Mouse (Mus musculus): ENCODE data around the gene Dera. TPM values are rescaled to one million over a fixed set of nuclear protein-coding genes. Genes with fewer than 3 reads are reported as not detected.

The Dera gene
- polyA plus RNA-seq, 1 experiment from 2014 or later, result 67.1 TPM

DNA sequence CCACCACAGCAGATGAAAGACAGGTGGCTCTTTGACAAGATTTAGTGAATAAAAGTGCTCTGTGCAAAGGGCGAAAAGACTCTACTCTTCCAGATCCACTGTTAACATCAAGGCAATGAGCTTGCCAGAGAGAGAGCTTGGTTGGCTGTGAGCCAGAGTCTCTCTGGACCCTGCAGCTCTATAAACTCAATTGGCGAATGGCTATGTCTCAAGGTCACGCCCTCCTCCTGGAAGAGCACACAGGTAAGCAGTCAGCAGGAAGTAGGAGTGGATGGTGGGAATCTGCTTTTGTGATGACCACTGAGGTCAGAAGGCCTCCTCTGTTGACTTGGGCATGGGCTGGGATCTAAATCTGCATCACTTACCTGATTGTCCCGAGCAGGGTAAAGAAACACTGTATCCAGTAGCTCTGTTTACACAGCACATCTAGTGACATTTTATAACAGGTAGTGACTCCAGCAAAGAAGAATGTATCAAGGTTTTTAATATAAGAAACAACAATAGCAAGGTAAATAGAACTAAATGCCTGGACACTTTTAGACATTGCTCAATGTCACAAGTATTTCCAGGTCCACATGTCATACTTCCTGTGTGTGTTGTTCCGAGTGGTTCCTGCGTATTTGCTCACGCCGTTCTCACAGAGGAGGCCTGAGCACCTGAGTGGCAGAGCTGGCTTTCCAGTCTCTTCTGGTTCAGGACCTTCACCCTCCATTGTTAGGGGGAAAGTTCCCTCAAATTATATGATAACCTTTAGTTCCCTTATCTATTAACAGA lies 120.3 kb downstream of the Dera start:
- no peak overlapping the region for H3K4me3 ChIP-seq (ENCODE audit: low read depth, low read length)
- H3K27me3 ChIP-seq (replicated peaks; ENCODE audit: control insufficient read depth, insufficient read depth, low read length), result no peaks in the 10 kb centered on the region
- 73% methylated on average over 8 of the region's 8 CpGs for WGBS
- DNase-seq (ENCODE audit: low spot score) (no peak), ATAC-seq (replicated peaks; ENCODE audit: low FRiP score, low TSS enrichment, low read depth) (peak; percentile 58; the same call in 1 of the 2 replicates)
- H3K9ac ChIP-seq (ENCODE audit: low read length), result no peak overlapping the region
- H3K4me2 ChIP-seq (ENCODE audit: low read length), result no peak overlapping the region
- no peaks in the 10 kb centered on the region for H3K36me3 ChIP-seq (ENCODE audit: control insufficient read depth, insufficient read depth, low read length)
- no peak overlapping the region for H3K27ac ChIP-seq (ENCODE audit: low read depth)
- no peaks in the 10 kb centered on the region for H3K4me1 ChIP-seq (replicated peaks; ENCODE audit: control insufficient read depth, insufficient read depth, low read length)
- H3K9me3 ChIP-seq (ENCODE audit: control insufficient read depth, low read length), result no peaks in the 10 kb centered on the region

DNA sequence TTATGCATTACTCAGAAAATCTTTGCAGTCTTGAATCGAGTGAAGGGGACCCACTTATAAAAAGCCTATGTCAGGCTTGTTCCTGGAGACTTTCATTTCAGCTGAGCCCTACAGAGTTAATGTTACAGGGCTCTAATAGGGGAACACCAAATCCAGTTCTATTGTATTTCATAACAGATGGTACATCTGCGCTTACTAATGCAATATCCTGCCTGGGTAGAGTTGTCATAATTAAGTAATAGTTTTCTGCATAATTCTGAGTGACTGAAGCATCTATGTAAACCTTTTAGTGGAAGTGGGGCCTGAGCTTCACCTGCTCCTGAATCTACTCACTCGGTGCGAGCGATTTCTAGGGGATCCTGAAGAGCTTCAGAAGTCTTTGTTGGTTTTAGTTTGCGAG lies 131.3 kb downstream of the Dera start:
- Histone ChIP-seq H3K4me1 (replicated peaks; ENCODE audit: control insufficient read depth, insufficient read depth, low read length) (no peaks in the 10 kb centered on the region), H3K36me3 (ENCODE audit: control insufficient read depth, insufficient read depth, low read length) (no peaks in the 10 kb centered on the region), H3K4me2 (ENCODE audit: low read length) (no peak overlapping the region), H3K27ac (ENCODE audit: low read depth) (no peak overlapping the region), H3K27me3 (replicated peaks; ENCODE audit: control insufficient read depth, insufficient read depth, low read length) (no peaks in the 10 kb centered on the region), H3K4me3 (ENCODE audit: low read depth, low read length) (no peak overlapping the region), H3K9ac (ENCODE audit: low read length) (no peak overlapping the region), H3K9me3 (ENCODE audit: control insufficient read depth, low read length) (peaks cover 3% of the 10 kb centered on the region; the same call in 1 of the 2 replicates)
- WGBS, result 82% methylated on average over 6 of the region's 6 CpGs
- DNase-seq (ENCODE audit: low spot score) (no peak), ATAC-seq (replicated peaks; ENCODE audit: low FRiP score, low TSS enrichment, low read depth) (no peak)

DNA sequence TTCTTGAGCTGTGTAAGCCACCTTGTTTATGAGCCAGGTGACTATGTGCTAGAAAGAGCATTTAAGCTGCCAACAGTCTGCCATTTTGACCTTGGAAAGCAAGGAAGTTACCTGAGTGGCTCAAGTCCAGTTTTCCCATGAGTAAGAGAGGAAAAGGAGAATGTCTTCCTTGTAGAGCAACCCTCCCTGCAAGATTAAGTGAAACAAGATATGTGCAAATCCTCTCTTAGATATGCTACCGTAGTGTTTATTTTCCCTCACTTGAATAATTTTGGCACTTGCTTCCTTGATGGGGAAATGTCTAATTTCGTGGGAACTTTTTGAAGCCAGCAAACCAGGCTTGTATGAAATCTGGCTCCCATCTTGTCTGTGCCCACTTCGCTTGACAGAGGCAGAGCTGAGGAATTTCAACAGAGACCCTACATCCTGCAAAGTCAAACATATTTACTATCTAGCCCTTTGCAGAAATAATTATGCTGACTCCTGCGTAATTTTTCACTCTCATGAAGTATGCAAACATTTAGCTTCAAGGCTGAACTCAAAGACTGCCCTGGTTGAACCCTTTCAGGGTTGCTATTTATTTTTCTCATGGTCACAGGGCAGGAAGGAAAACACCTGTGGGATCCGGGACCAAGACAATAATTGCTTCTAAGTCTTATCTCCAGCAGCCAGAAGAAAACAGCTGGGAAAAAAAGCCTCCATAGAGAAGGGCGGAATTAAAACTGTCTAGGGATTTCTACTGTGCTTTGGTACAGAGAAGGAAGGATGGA lies 132.0 kb downstream of the Dera start:
- Histone ChIP-seq H3K4me1 (replicated peaks; ENCODE audit: control insufficient read depth, insufficient read depth, low read length) (no peaks in the 10 kb centered on the region), H3K9ac (ENCODE audit: low read length) (no peak overlapping the region), H3K27me3 (replicated peaks; ENCODE audit: control insufficient read depth, insufficient read depth, low read length) (no peaks in the 10 kb centered on the region), H3K4me2 (ENCODE audit: low read length) (no peak overlapping the region), H3K9me3 (ENCODE audit: control insufficient read depth, low read length) (peaks cover 3% of the 10 kb centered on the region; the same call in 1 of the 2 replicates), H3K4me3 (ENCODE audit: low read depth, low read length) (no peak overlapping the region), H3K27ac (ENCODE audit: low read depth) (no peak overlapping the region), H3K36me3 (ENCODE audit: control insufficient read depth, insufficient read depth, low read length) (no peaks in the 10 kb centered on the region)
- ATAC-seq (replicated peaks; ENCODE audit: low FRiP score, low TSS enrichment, low read depth), result no peak
- no peak for DNase-seq (ENCODE audit: low spot score)
- 31% methylated on average over 6 of the region's 6 CpGs for WGBS

DNA sequence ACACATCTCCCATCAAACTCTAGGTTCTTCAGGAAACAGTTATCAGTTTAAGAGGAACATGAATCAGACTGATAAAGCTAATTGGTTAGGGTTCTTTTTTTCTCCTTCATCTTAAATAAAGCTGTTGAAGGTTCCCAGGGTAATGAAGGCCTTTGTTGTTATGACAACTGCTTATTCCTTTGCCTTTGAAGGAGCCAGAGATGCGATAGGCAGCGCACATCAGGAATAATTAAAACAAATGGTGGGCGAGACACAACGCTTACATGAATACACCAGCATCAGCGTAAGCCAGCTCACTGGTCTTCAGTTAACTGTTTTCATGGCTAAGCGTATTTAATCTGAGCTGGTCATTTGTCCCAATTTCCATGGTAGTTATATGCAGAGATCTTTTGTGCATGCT lies 132.9 kb downstream of the Dera start:
- Histone ChIP-seq H3K27me3 (replicated peaks; ENCODE audit: control insufficient read depth, insufficient read depth, low read length) (no peaks in the 10 kb centered on the region), H3K9me3 (ENCODE audit: control insufficient read depth, low read length) (peaks cover 3% of the 10 kb centered on the region; the same call in 1 of the 2 replicates), H3K27ac (ENCODE audit: low read depth) (no peak overlapping the region), H3K9ac (ENCODE audit: low read length) (no peak overlapping the region), H3K4me2 (ENCODE audit: low read length) (no peak overlapping the region), H3K36me3 (ENCODE audit: control insufficient read depth, insufficient read depth, low read length) (no peaks in the 10 kb centered on the region), H3K4me1 (replicated peaks; ENCODE audit: control insufficient read depth, insufficient read depth, low read length) (no peaks in the 10 kb centered on the region), H3K4me3 (ENCODE audit: low read depth, low read length) (no peak overlapping the region)
- DNase-seq (ENCODE audit: low spot score) (no peak), ATAC-seq (replicated peaks; ENCODE audit: low FRiP score, low TSS enrichment, low read depth) (no peak)
- WGBS, result 82% methylated on average over 6 of the region's 6 CpGs

DNA sequence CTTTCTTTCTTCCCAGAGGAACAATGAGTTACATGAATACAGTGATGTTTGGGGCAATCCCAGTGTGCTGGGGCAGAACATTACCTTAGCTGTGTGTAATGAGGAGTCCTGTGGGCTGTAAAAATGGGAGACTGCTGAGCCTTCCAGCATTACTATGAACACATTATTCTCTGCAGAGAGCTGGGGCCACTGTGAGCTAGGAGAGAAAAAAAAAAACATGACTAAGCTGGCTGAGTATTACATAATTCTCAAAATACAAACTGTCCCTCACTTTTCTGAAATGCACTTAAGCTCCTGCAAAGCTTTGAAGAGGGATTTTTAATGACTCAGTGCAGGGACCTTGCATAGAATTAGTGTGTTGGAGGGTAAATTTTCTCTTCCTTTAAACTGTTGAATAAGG lies 143.3 kb downstream of the Dera start:
- Histone ChIP-seq H3K9me3 (ENCODE audit: control insufficient read depth, low read length) (no peaks in the 10 kb centered on the region), H3K4me2 (ENCODE audit: low read length) (no peak overlapping the region), H3K36me3 (ENCODE audit: control insufficient read depth, insufficient read depth, low read length) (no peaks in the 10 kb centered on the region), H3K4me3 (ENCODE audit: low read depth, low read length) (no peak overlapping the region), H3K27me3 (replicated peaks; ENCODE audit: control insufficient read depth, insufficient read depth, low read length) (no peaks in the 10 kb centered on the region), H3K9ac (ENCODE audit: low read length) (no peak overlapping the region), H3K4me1 (replicated peaks; ENCODE audit: control insufficient read depth, insufficient read depth, low read length) (no peaks in the 10 kb centered on the region), H3K27ac (ENCODE audit: low read depth) (no peak overlapping the region)
- ATAC-seq (replicated peaks; ENCODE audit: low FRiP score, low TSS enrichment, low read depth), result no peak
- no peak for DNase-seq (ENCODE audit: low spot score)

DNA sequence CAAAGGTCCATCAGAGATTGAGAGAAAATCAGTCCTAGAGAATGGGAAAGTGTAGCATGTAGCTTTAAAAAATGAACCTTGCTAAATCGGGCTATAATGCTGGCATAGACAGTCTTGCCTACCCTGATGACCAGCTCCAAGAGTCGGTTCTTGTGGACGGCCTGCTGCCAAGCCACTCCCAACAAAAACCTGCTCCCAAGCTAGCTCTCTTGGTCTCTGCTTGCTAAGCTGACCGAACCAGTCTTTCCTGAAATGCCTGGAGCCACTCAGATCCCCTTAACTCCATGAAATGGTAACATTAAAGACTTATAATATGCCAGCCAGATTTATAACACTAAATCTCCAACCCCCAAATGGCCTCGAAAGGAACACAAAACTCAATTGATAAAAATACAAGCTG lies 146.9 kb downstream of the Dera start:
- DNase-seq (ENCODE audit: low spot score), result no peak
- ATAC-seq (replicated peaks; ENCODE audit: low FRiP score, low TSS enrichment, low read depth), result no peak
- 90% methylated on average over 5 of the region's 5 CpGs for WGBS

More for the DNA sequence above, 146.9 kb downstream of the Dera start:
- Histone ChIP-seq H3K36me3 (ENCODE audit: control insufficient read depth, insufficient read depth, low read length) (no peaks in the 10 kb centered on the region), H3K9ac (ENCODE audit: low read length) (no peak overlapping the region), H3K27me3 (replicated peaks; ENCODE audit: control insufficient read depth, insufficient read depth, low read length) (no peaks in the 10 kb centered on the region), H3K4me1 (replicated peaks; ENCODE audit: control insufficient read depth, insufficient read depth, low read length) (no peaks in the 10 kb centered on the region), H3K4me3 (ENCODE audit: low read depth, low read length) (no peak overlapping the region), H3K27ac (ENCODE audit: low read depth) (no peak overlapping the region), H3K4me2 (ENCODE audit: low read length) (no peak overlapping the region), H3K9me3 (ENCODE audit: control insufficient read depth, low read length) (no peaks in the 10 kb centered on the region)

Other genes starting within 250 kb of the Dera start
- gene Eps8, start 99.7 kb upstream of the Dera start, polyA plus RNA-seq (2014; fragmentation: Nextera tagmentation; extraction: Ambion mirVana), result 52.3 and 61.3 TPM in 2 replicates
- 154 and 165 TPM in 2 replicates for gene Strap, start 19.5 kb upstream of the Dera start, polyA plus RNA-seq (2014; fragmentation: Nextera tagmentation; extraction: Ambion mirVana)

Measured in intestine, embryonic 14.5 days (tissue).